Mouse (Mus musculus): ENCODE measurements at regions not wholly inside any gene's neighbourhood (a gene's known extent, or its start where the extent isn't known, plus 50 kb on each side); places are given as distances from the start of the nearest gene placed in this dataset.

DNA sequence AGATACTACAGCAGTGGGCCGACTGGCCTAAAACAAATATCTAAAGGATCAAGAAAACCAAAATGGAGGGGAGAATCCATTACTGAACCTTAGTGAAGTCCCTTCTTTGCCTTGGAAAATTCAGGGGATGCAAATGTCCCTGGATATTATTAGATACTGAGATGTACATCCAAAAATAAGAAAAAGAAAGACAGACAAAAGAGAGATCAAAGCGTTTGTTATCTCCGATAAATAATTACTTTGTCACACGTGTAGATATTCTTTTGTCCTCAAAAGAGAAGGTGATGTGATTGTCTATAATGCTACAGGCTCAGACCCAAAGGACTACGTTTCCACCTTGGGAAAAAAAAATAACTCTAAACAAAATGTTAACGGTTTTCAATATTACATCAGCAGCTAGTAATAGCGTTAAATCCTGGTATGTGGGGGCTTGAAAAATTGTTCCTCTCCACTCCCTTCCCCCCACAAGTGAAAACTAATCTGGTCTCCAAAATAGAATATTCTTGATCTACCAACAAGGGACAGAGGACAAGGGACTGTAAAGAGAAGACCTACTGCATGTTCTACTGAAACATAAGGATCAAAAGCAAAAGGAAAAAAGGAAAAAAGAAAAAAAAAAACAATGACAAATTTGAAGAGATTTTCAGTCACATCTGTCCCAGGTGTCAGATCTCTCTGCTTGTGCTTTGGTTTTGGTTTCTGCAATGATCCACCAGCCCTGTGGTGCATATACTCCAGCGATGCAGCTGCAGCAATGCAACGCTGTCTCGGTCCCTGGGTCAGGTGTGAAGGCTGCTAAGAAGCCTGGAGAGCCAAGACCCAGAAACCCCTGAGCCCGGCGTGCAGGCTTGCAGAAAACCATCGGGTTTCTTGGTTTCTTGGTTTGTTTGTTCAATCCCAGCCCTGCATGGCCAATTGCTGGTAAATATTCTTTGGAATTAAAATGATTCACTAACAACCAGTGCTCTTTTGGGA, 256.6 kb upstream of the Nfe2l3 start:
- H3K4me2 ChIP-seq (ENCODE audit: low read depth, low read length), result no peak overlapping the region
- DNase-seq (ENCODE audit: low spot score), result no peak
- H3K36me3 ChIP-seq (ENCODE audit: control insufficient read depth, insufficient read depth, low read length), result no peaks in the 10 kb centered on the region
- no peak overlapping the region for H3K4me3 ChIP-seq (ENCODE audit: low read depth, low read length)
- peaks cover 62% of the 10 kb centered on the region for H3K27me3 ChIP-seq (replicated peaks; ENCODE audit: control insufficient read depth, insufficient read depth, low read length)
- H3K4me1 ChIP-seq (ENCODE audit: control insufficient read depth, insufficient read depth, low read length), result peaks cover 16% of the 10 kb centered on the region
- H3K9me3 ChIP-seq (ENCODE audit: control insufficient read depth, low read length), result no peaks in the 10 kb centered on the region
- WGBS, result 30% methylated on average over 13 of the region's 13 CpGs
- no peak for ATAC-seq (ENCODE audit: low read depth)
- H3K9ac ChIP-seq (ENCODE audit: low read depth, low read length), result no peak overlapping the region
- H3K27ac ChIP-seq (replicated peaks; ENCODE audit: low read depth, low read length), result no peak overlapping the region

DNA sequence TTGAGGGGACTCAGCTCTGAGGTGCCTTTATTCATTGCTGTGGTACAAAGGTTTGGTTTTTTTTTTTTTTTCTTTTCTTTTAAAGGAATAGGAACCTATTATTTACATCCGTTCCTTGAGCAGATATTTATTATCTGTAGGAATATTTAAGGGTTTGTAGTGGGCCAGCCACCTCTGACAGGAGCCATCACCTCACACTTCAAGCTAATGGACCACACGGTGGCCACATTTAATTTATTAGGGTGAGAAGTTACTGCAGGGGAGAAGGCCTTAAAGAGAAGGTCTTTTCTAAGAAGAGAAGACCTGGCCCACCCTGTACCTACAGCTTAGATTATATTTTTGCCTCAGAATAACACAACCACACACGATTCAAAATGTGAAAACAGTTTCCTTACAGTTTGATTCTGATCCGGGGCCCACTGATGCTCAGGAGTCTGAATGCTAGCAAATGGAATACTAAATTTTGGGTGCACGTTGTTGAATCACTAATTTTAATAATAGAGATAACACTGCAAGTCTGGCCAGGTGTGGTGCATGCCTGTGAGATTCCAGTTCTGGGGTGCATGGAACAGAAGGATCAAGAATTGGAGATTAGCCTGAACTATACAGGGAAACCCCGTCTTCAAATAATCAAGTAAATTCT, 255.6 kb upstream of the Nfe2l3 start:
- no peak overlapping the region for H3K4me2 ChIP-seq (ENCODE audit: low read depth, low read length)
- ATAC-seq (ENCODE audit: low read depth), result no peak
- H3K4me1 ChIP-seq (ENCODE audit: control insufficient read depth, insufficient read depth, low read length), result peaks cover 16% of the 10 kb centered on the region
- no peak overlapping the region for H3K9ac ChIP-seq (ENCODE audit: low read depth, low read length)
- H3K27me3 ChIP-seq (replicated peaks; ENCODE audit: control insufficient read depth, insufficient read depth, low read length), result peaks cover 72% of the 10 kb centered on the region
- no peaks in the 10 kb centered on the region for H3K9me3 ChIP-seq (ENCODE audit: control insufficient read depth, low read length)
- no peak overlapping the region for H3K27ac ChIP-seq (replicated peaks; ENCODE audit: low read depth, low read length)
- DNase-seq (ENCODE audit: low spot score), result no peak
- WGBS, result 17% methylated on average over 6 of the region's 6 CpGs
- no peak overlapping the region for H3K4me3 ChIP-seq (ENCODE audit: low read depth, low read length)
- H3K36me3 ChIP-seq (ENCODE audit: control insufficient read depth, insufficient read depth, low read length), result no peaks in the 10 kb centered on the region

DNA sequence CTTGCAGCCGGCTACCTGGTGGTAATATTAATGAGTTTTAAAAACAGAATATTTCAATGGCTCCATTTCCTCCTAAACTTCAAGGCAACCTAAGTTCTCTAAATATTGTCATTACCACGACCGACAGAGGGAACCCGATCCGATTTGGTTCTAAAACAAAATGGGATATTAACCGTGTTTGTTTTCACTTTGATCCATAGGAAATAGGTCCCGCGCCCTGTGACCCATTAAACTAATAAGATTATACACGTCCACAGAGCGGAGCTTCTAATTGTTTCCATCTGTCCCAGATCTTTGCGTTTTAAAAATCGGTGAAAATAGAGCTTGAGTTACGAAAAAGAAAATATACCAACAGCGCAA, 254.8 kb upstream of the Nfe2l3 start:
- no peak overlapping the region for H3K9ac ChIP-seq (ENCODE audit: low read depth, low read length)
- H3K4me3 ChIP-seq (ENCODE audit: low read depth, low read length), result peak overlapping the region; percentile 36
- H3K9me3 ChIP-seq (ENCODE audit: control insufficient read depth, low read length), result no peaks in the 10 kb centered on the region
- WGBS, result under 1% methylated on average over 14 of the region's 14 CpGs
- H3K27me3 ChIP-seq (replicated peaks; ENCODE audit: control insufficient read depth, insufficient read depth, low read length), result peaks cover 78% of the 10 kb centered on the region
- peak overlapping the region; percentile 60 for H3K4me2 ChIP-seq (ENCODE audit: low read depth, low read length)
- no peaks in the 10 kb centered on the region for H3K36me3 ChIP-seq (ENCODE audit: control insufficient read depth, insufficient read depth, low read length)
- ATAC-seq (ENCODE audit: low read depth) (no peak), DNase-seq (ENCODE audit: low spot score) (no peak)
- H3K4me1 ChIP-seq (ENCODE audit: control insufficient read depth, insufficient read depth, low read length), result peaks cover 10% of the 10 kb centered on the region
- H3K27ac ChIP-seq (replicated peaks; ENCODE audit: low read depth, low read length), result no peak overlapping the region

DNA sequence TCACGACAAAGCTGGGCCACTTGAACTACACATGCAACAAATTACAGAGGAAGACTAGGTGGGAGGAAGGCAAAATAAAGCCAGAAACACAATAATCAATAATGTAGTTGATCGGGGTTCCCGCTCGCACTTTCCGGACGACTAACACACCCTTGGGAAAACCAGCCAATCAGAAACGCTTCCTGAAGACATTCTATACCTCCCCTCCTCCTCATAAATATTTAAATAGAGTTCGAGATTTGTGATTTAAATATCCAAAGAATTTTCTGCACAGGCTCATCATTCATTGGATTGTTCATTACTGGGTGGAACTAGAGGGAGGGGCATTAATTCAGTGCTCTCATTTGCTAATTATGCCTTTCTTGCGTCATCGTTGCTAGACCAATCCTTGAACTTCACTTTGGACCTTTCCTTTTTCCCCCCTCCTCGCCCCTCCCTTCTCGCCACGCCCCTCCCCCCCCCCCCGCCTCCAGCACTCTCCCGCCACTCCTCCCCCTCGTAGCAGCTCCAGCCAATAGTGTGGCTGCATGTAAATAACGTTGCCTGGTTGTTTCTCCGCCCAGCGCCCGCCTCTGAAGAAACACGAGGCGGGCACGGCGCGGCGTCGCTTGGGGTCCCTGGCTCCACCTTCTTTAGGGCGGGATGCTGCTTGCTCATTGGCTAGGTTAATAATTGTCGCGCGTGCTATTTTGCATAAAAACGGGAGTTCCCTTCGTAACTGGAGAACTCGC, 254.2 kb upstream of the Nfe2l3 start:
- peak overlapping the region; percentile 60 for H3K4me2 ChIP-seq (ENCODE audit: low read depth, low read length)
- H3K36me3 ChIP-seq (ENCODE audit: control insufficient read depth, insufficient read depth, low read length), result no peaks in the 10 kb centered on the region
- ATAC-seq (ENCODE audit: low read depth) (peak; percentile 99), DNase-seq (ENCODE audit: low spot score) (peak; percentile 99)
- peaks cover 9% of the 10 kb centered on the region for H3K4me1 ChIP-seq (ENCODE audit: control insufficient read depth, insufficient read depth, low read length)
- no peak overlapping the region for H3K27ac ChIP-seq (replicated peaks; ENCODE audit: low read depth, low read length)
- no peak overlapping the region for H3K9ac ChIP-seq (ENCODE audit: low read depth, low read length)
- peak overlapping the region; percentile 36 for H3K4me3 ChIP-seq (ENCODE audit: low read depth, low read length)
- WGBS, result 1% methylated on average over 31 of the region's 34 CpGs
- no peaks in the 10 kb centered on the region for H3K9me3 ChIP-seq (ENCODE audit: control insufficient read depth, low read length)
- H3K27me3 ChIP-seq (replicated peaks; ENCODE audit: control insufficient read depth, insufficient read depth, low read length), result peaks cover 83% of the 10 kb centered on the region

DNA sequence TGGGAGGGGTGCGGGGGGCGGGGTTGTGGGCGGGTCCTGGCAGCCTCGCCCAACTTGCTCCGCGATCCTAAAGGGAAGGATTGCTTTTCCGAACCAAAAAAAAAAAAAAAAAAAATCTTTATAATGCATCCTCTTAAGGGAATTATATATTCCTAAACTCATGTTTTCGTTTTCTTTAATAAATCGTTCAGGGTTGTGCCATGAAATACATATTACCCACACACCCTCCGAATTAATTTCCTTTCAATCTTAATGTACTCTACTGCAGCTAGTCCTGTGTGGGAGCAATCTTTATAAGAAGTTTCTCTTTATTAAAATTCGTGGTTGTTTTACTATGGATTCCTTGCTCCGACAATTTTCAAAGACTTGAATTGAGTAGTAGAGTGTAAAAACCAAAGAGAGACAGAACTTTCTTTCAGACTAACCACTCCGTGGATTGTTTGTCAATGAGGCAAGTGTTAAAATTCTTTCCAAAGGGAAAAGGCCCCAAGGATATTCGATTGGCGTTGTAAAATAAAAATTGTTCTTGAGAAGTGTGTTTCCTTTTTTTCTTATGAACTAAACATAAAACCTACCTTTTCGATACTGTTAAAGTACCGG, 253.6 kb upstream of the Nfe2l3 start:
- no peaks in the 10 kb centered on the region for H3K9me3 ChIP-seq (ENCODE audit: control insufficient read depth, low read length)
- ATAC-seq (ENCODE audit: low read depth) (no peak), DNase-seq (ENCODE audit: low spot score) (no peak)
- no peak overlapping the region for H3K9ac ChIP-seq (ENCODE audit: low read depth, low read length)
- no peaks in the 10 kb centered on the region for H3K36me3 ChIP-seq (ENCODE audit: control insufficient read depth, insufficient read depth, low read length)
- no peak overlapping the region for H3K27ac ChIP-seq (replicated peaks; ENCODE audit: low read depth, low read length)
- 3% methylated on average over 17 of the region's 17 CpGs for WGBS
- peak overlapping the region; percentile 60 for H3K4me2 ChIP-seq (ENCODE audit: low read depth, low read length)
- H3K27me3 ChIP-seq (replicated peaks; ENCODE audit: control insufficient read depth, insufficient read depth, low read length), result peaks cover 86% of the 10 kb centered on the region
- peaks cover 3% of the 10 kb centered on the region for H3K4me1 ChIP-seq (ENCODE audit: control insufficient read depth, insufficient read depth, low read length)
- no peak overlapping the region for H3K4me3 ChIP-seq (ENCODE audit: low read depth, low read length)

DNA sequence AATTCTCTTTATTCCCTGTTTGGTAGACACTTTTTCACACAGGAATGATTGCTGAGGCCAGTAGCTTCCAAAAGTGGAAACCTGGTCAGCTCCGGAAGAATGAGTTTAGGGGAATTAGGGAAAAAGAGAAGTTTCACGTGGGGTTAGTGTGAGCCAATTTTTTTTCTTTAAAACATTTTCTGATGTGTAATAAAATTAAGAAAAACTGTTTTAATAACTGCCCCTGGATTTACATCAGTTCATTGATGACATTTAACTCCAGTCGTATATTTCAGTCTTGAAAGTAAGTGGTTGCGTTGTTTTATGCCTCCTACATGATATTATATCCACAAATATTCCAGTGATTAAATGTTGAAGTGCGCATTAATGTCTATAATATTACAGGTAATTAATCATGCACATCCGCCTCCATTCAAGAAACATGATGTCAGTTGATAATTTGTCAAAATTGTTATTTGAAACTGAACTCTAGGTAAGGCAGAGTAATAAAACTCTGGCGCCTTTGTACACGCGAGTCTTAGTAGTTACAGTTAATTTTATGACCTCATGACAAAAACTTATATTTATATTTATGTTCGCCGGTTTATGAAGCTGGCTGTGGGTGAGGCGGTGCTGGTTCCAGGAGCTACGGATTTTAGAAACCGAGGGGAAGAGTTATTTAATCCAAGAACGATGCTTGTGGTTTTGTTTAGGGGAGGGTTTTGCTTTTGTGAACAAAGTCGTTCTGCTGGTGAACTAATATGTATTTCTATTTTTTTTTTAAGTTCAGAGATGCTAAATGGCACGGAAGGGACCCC, 252.5 kb upstream of the Nfe2l3 start:
- Histone ChIP-seq H3K27me3 (replicated peaks; ENCODE audit: control insufficient read depth, insufficient read depth, low read length) (peaks cover 86% of the 10 kb centered on the region), H3K4me2 (ENCODE audit: low read depth, low read length) (no peak overlapping the region), H3K9ac (ENCODE audit: low read depth, low read length) (no peak overlapping the region)

DNA sequence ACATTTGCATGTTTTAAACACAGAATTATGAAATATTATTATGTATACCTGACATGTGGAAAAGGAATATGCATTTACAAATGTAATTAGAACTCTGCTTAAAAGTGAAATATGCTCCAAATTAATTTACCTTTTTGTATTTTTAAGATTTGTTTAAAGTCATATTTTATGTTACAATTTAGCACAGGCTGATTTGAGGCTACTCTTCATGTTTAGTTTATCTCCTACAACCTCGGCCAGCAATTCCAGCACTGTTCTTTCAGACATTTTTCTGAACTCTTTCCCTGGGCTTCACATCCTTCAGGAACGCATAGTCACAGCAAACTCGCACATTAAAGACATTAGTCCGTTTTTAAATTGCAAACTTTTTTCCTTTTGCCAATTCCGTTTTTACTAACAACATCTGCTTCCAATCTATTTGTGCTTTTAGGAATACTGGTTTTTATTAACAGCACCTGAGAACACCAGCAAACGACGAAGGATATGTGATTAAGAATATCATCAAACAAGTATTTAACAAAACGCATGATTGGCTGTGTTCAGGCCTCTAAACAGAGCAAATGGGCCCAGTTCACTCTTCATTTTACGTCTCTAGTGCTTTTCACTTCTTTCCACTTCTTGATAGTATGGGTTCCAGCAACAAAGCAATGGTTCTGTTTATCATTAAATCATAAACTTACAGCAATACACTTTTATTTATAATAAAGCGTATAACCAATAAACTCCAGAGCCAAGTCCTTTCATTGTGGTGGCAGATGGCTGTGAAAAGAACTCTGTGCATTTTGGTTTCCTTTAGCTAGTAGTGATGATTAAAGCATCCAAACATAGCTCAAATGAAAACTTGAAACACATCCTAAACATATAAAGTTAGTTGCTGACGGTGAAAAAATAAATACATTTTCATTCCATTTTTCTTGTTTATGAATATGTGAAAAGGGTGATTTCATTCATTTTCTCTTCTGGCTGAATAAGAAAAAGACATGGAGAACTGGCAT, 251.3 kb upstream of the Nfe2l3 start:
- H3K27me3 ChIP-seq (replicated peaks; ENCODE audit: control insufficient read depth, insufficient read depth, low read length), result peaks cover 88% of the 10 kb centered on the region
- no peak for DNase-seq (ENCODE audit: low spot score)

More for the DNA sequence above, 252.5 kb upstream of the Nfe2l3 start:
- no peaks in the 10 kb centered on the region for H3K4me1 ChIP-seq (ENCODE audit: control insufficient read depth, insufficient read depth, low read length)
- ATAC-seq (ENCODE audit: low read depth), result no peak
- no peaks in the 10 kb centered on the region for H3K36me3 ChIP-seq (ENCODE audit: control insufficient read depth, insufficient read depth, low read length)
- H3K4me3 ChIP-seq (ENCODE audit: low read depth, low read length), result no peak overlapping the region
- no peak for DNase-seq (ENCODE audit: low spot score)
- H3K27ac ChIP-seq (replicated peaks; ENCODE audit: low read depth, low read length), result no peak overlapping the region
- WGBS, result 8% methylated on average over 17 of the region's 17 CpGs
- no peaks in the 10 kb centered on the region for H3K9me3 ChIP-seq (ENCODE audit: control insufficient read depth, low read length)

More for the DNA sequence above, 251.3 kb upstream of the Nfe2l3 start:
- Histone ChIP-seq H3K4me2 (ENCODE audit: low read depth, low read length) (no peak overlapping the region), H3K9ac (ENCODE audit: low read depth, low read length) (no peak overlapping the region), H3K4me3 (ENCODE audit: low read depth, low read length) (no peak overlapping the region), H3K9me3 (ENCODE audit: control insufficient read depth, low read length) (no peaks in the 10 kb centered on the region), H3K4me1 (ENCODE audit: control insufficient read depth, insufficient read depth, low read length) (no peaks in the 10 kb centered on the region), H3K27ac (replicated peaks; ENCODE audit: low read depth, low read length) (no peak overlapping the region), H3K36me3 (ENCODE audit: control insufficient read depth, insufficient read depth, low read length) (no peaks in the 10 kb centered on the region)
- ATAC-seq (ENCODE audit: low read depth), result no peak
- 6% methylated on average over 11 of the region's 11 CpGs for WGBS
